Mouse (Mus musculus) CD4-positive, CD25-positive, alpha-beta regulatory T cell (primary cell): ENCODE measurements around the gene Adam6a. TPM values are rescaled to one million over a fixed set of nuclear protein-coding genes. Genes with fewer than 3 reads are reported as not detected.

Experiments used
- polyA plus RNA-seq: library from polyadenylated mRNA; unstranded; fragments of 100-300 nt; shearing (Covaris generic); gene quantifications from one replicate; pipeline ENCODE4 v1.2.1, GENCODE M21; 2017

Gene Adam6a
- polyA plus RNA-seq: not detected

DNA sequence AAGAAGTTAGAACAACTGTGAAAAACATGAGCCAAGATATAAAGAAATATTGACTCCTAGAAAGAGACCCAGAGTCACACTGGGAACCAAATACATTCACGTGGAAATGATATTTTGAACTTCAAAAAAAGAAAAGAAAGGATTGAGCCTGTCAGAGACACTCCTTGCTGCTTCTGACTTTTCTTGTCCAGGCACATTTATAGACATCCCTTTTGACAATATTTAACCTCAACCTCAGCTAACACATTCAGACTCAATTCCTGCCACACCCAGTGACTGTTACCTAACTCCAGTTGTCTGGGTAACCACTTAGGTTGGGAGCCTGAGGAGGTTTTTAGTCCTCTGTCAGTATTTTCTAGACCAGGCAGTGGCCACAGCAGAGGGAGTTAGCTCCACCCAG, at the start of gene Adam6a:
Gene Adam6a (plus strand): TSS at position 301 of the 400 bp plus-strand sequence.

Other genes starting within 250 kb of the Adam6a start
- 0.32 TPM for gene Adam6b, start 54.4 kb upstream of the Adam6a start, polyA plus RNA-seq